Mouse (Mus musculus): ENCODE results near the gene Igsf9b. TPM values are rescaled to one million over a fixed set of nuclear protein-coding genes. Genes with fewer than 3 reads are reported as not detected.

Igsf9b gene
- total RNA-seq, 2 experiments from 2014 or later = 54.8 to 69.7 TPM

- peak in 1 of 2 experiments; percentile 60 for DNase-seq (ENCODE audit: low spot score in 2 of 2)
Measured at GRCm38 (mm10) chr9:27289543-27290308, 9.3 kb upstream of the Igsf9b start.

DNA sequence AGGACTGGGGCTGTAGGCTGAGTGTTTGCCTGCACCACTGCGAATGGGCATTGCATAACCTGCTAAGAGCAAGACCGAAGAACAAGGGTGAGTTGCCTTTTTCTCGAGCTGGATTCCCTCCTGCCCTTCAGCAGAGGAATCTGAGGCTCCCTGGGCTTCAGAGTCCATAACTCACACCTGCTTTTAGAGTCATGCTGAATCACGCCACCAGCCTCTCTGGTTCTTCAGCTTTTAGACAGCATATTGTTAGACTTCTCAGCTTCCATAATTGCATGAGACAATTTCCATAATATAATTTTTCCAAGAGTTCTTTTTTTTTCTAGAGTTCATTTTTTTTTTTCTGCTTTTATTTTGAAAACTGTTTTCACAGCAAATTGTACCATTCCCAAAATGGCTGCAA, 4.6 kb upstream of the Igsf9b start:
- DNase-seq (ENCODE audit: low spot score in 2 of 2) = no peak

- no peak for DNase-seq (ENCODE audit: low spot score in 2 of 2)
Measured at GRCm38 (mm10) chr9:27299286-27300187, 533 bp downstream of the Igsf9b start.

- DNase-seq (ENCODE audit: low spot score in 2 of 2) = no peak
Measured at GRCm38 (mm10) chr9:27300188-27300691, 1.2 kb downstream of the Igsf9b start.

DNA sequence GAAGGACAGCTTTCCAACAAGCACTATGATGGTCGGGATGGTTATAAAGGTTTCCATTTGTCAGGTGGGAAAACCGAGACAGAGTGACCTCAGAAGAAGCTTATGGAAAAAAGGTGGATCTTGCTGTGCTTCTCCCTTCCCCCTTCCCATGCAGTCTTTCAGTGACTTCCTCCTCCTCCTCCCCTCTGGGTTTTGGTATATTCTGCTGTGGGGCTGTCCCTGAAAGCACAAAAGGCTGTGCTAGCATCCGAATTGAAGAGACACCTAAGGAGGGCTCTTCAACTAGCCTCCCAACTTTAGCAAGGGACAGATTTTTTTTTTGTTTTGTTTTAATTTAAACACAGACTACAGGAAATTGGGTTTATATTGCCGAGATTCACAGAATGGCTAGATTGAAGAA, 1.7 kb downstream of the Igsf9b start:
- no peak for DNase-seq (ENCODE audit: low spot score in 2 of 2)

- no peak for DNase-seq (ENCODE audit: low spot score in 2 of 2)
Measured at GRCm38 (mm10) chr9:27301486-27301885, 2.5 kb downstream of the Igsf9b start.

DNA sequence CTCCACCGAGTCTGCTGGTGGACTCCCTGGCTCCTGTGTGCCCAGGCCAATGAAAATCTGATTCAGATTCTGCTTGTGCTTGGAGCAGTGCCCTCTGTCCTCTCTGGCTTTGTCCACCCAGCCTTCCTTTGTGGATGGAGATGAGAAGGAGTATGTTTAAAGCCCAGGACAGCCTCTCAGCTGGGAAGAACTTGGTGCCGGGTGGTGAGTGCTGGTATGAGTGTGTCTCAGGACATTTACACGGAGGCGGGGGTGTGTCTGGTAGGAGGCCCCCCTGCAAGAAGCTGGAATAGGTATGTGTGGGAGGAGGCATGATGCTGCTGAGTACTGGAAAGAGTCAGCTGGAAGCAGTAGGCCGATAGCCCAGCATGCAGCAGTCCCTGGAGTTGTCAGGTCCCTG, 3.3 kb downstream of the Igsf9b start:
- DNase-seq (ENCODE audit: low spot score in 2 of 2) = no peak

- no peak for DNase-seq (ENCODE audit: low spot score in 2 of 2)
Measured at GRCm38 (mm10) chr9:27303571-27304484, 4.8 kb downstream of the Igsf9b start.

GRCm38 (mm10) chr9:27304485-27305102, 5.6 kb downstream of the Igsf9b start:
- no peak for DNase-seq (ENCODE audit: low spot score in 2 of 2)

DNA sequence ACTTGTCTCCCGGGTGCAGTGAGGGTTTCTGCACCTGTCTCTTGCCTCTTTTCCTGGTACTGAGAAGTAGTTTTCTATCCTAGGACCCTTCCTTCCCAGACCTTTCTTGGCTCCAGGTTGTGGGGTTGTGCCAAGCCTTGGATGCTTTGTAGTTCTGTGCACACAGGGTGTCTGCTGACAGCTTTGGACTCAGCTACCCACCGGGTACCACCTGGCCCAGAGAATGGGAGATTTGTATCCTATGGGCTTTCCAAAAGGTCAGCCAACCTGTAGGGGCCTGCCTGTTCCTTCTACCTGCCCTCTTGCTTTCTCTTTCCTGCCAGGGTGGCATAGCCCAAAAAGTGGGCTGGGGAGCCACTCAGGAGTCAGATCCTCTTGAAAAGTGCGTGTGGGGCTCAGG, 6.5 kb downstream of the Igsf9b start:
- DNase-seq (ENCODE audit: low spot score in 2 of 2) = no peak

DNA sequence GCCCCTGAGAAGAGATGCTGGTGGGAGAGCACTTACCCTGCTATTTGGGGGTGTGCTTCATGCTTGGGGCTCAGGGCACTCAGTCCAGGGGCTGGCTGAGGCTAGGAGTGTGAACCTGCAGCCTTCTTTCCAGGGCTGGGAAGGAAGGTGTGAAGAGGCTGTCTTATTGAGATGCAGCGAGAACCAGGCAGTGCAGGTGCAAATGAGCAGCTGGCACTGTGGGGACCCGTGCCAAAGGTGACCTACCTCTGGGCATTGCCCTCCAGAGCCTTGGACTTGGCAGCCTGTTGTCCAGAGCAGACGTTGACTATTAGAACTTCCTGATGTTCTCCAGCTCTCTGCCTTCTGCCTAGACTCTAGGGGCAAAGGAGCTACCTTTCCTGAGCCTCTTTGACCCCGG, 7.6 kb downstream of the Igsf9b start:
- DNase-seq (ENCODE audit: low spot score in 2 of 2) = no peak

- DNase-seq (ENCODE audit: low spot score in 2 of 2) = no peak
Measured at GRCm38 (mm10) chr9:27307265-27307664, 8.3 kb downstream of the Igsf9b start.

GRCm38 (mm10) chr9:27308045-27308444, 9.0 kb downstream of the Igsf9b start:
- DNase-seq (ENCODE audit: low spot score in 2 of 2) = no peak

- DNase-seq (ENCODE audit: low spot score in 2 of 2) = no peak
Measured at GRCm38 (mm10) chr9:27308561-27308960, 9.6 kb downstream of the Igsf9b start.

DNA sequence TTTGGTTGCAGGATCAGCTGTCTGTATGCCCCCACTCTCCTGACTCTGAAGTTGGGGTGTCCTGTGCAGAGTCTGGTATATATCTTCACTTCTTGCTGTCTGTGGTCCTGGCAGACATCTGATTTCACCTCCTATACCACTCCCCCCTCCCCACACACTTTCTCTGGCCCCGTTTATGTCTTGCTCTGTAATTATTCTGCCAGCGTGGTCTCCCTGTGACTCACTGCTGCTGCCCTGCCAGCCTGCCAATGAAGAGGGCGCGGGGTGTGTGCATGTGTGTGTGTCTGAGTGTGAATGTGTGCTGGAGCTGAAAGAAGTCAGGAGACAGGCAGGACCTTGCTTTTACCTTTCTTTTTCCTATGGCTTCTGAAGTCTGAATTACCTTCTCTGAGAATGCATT, 11.0 kb downstream of the Igsf9b start:
- DNase-seq (ENCODE audit: low spot score in 2 of 2) = no peak

DNA sequence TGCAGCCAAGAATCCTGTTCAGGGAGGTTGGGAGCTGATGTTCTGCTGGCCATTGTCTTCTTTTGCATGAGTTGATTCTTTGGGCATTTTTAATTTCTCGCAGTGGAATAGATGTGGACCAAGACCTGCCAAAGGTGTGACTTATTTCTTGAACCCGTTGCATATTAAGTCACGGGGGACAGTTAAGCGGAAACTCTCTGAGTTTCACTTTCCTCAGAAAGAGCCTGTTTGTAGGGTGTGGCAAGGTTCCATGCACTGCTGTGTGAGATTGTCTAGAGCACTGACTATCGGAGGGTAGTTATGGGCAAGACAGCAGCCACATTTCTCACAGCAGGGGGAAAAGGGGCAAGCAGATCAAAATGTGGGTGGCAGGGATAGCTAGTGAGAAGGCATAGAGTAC, 14.4 kb downstream of the Igsf9b start:
- DNase-seq (ENCODE audit: low spot score in 2 of 2) = no peak

GRCm38 (mm10) chr9:27321267-27321666, 22.3 kb downstream of the Igsf9b start:
- no peak for DNase-seq (ENCODE audit: low spot score in 2 of 2)

DNA sequence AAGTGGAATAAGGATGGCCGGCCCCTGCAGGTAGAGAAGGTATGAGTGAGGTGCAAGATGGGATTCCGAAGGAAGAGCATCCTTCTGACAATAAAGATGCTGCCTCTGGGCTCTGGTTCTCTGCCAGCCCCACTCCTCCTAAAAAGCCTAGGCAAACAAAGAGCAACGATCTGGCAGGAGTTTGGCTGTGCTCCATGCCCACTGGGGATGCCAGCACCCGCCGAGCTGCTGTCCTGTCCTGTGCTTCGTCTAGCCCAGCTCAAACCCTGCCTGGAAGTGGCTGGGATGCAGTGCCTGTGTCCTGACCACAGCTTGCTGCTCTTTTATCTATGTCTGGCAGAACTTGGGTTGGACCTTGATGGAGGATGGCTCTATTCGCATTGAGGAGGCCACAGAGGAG, 23.3 kb downstream of the Igsf9b start:
- DNase-seq (ENCODE audit: low spot score in 2 of 2) = no peak

- no peak for DNase-seq (ENCODE audit: low spot score in 2 of 2)
Measured at GRCm38 (mm10) chr9:27323412-27323811, 24.4 kb downstream of the Igsf9b start.

DNA sequence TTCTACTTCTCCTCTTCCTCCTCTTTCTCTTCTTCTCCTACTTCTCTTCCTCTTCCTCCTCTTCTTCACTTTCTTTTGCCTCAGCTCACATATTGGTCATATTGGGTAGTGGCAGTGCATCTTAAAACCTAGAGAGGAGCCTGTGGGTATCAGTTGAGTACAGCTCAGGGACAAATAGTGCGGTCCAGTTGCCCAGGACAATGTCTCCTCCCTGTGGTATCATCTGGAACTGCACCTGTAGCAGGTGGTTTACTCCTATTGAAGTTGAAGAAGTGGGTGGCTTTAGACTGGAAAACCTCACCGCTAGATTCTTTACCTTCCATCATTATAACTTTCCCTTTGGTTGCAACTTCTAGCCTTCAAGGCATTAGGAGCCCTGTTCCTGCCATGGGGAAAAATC, 26.9 kb downstream of the Igsf9b start:
- DNase-seq (ENCODE audit: low spot score in 2 of 2) = peak; percentile 63 to 82

DNA sequence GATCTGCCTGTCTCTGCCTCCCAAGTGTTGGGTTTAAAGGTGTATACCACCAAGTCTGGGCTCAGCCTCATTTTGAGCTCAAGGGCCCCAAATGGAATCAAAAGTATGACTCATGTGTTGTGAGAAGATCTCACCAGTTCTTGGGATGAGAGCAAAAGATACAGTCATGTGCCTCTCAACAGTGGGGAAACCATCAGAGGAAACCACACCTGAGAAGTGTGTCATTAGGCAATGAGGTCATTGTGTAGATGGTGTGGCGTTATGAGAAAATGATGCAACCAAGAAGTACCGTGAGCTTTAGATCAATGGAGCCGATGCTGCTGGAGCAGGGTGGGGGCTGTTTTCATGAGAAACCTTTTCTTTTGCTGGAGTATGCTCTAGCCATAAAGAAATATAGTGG, 28.6 kb downstream of the Igsf9b start:
- DNase-seq (ENCODE audit: low spot score in 2 of 2) = no peak
